Mouse (Mus musculus): ENCODE results near the gene Wdr93.

- TF ChIP-seq ZC3H11A (IDR thresholded peaks at IDR 0.05; ENCODE audit: borderline replicate concordance, low read depth, low read length) (no peak), CHD2 (IDR thresholded peaks at IDR 0.05; ENCODE audit: low read depth, low read length) (no peak)
These were observed 15.2 kb downstream of the Wdr93 start for GRCm38 (mm10) chr7:79758176-79758575.

All from ES-E14 (cell line).